Mouse (Mus musculus): Measurements from ENCODE around the gene Csmd2.

DNA sequence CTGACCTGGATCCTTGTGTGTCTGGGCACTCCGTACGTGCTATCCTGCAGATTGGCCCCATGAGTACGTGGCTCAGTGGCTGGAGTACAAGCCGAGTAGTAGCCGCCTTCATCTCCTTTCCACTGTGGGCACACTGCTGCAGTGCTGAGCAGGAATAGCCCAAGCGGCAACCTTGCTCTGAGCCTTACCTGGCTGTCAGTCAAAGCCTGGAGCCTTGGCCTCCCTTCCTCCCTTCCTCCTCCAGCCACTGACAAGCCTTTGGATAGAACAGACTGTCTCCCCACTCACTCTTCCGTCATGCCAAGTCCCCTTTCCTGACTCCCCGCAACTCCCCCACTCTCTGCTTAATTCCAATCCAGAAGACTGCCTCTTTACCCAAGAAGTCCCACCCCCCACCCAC is 135.6 kb downstream of the Csmd2 start:
- TF ChIP-seq CTCF (IDR thresholded peaks at IDR 0.05; ENCODE audit: low read depth) (no peak), EP300 (optimal IDR thresholded peaks at IDR 0.05) (no peak)
